Mouse (Mus musculus) right cerebral cortex, postnatal 10 days (tissue): ENCODE measurements around the gene Olfr545.

Experiments used
- DNase-seq, 2 experiments: peaks; one replicate each; pipeline ENCODE4 v3.0.0; 2021; ENCODE audit warnings: low spot score in 2 of 2

Olfr545 gene

DNA sequence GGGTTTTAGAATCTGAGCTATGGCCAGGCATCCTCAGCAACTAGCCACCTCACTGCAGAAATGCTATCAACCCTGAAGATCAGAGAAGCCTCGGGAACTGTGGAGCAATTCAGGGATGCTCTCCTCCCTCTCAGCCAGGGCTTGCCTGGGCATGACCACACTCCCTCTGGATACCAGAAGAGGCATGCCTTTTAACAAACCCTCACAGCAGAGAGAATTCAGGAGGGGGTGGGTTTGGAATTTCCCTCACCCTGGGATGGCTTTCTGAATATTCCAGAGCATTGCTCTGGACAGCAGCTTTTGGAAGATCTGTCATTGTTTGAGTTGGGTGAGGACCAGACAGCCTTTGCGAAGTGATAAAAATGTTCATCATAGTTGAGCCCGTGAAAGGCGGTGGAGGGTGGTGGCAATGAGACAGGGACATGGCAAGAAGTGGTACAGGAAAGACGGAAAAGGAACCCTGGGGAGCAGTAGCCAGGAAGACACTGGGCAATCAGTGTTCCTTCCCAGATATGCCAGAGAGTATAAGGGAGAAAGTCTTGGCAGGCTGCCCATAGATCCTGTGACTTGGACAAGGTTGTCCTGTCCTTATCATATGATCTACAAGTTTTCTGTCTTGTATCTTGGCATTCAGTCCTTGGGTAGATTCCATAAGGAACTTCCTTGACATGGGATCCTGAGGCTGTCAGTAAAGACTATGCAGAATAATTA is 19.9 kb downstream of the Olfr545 start:
- DNase-seq = no peak

DNA sequence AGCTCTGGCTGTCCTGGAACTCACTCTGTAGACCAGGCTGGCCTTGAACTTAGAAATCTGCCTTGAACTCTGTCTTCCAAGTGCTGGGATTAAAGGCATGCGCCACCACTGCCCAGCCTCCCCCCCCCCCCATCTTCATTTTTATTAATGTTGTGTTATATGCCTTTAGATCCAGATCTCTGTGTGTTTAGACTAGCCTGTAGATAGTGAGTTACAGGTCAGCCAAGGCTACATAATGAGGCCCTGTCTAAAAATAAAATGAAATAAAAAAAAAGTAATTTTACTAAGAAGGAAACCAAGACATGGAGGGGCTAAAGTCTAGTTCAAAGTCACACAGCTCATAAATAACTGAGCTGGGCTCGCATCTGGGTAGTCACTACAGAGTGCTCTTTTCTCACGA is 20.4 kb downstream of the Olfr545 start:
- DNase-seq = no peak

GRCm38 (mm10) chr7:102478425-102478824 is 20.9 kb downstream of the Olfr545 start:
- DNase-seq = no peak

GRCm38 (mm10) chr7:102477377-102477776 is 22.0 kb downstream of the Olfr545 start:
- no peak for DNase-seq

DNA sequence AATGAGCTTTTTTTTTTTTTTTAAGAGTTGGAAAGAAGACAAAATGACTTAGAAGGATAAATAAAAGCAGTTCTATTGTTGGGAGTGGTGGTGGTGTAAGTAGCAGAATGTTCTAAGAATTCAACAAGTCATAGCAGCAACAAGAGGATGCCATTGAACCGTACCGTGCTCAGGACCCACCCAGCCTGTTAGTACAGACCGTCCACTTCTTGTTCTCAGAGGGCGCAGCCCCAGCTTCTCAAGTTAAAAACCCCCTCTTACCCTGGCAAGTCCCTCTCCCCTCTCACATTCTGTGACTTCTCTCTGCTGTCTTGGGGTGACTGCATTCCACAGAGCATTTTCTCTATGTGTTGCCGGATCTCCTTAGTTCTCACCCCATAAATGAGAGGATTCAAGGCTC is 22.8 kb downstream of the Olfr545 start:
- DNase-seq = no peak

DNA sequence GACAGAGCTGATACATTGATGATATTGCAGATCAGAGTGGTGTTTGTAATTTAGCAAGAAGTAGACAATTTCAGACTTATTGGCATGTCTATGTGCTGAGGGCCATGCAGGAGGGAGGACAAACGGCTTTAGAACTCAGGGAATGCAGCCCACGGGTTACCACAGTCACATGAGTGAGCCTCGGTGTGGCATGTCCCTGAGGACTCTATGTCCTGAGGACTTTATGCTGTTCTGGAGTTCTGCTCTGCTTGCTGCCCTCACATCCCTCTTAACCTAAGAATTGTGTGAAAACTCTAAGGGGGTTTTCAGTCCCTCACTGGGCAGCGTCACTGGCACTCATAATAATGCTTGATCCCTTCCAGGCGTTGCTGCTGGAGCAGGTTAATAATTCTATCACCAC is 26.7 kb downstream of the Olfr545 start:
- DNase-seq = no peak

- no peak for DNase-seq
Observed at GRCm38 (mm10) chr7:102467566-102467965, 31.8 kb downstream of the Olfr545 start.

- no peak for DNase-seq
Observed at GRCm38 (mm10) chr7:102458618-102459380, 40.6 kb downstream of the Olfr545 start.

DNA sequence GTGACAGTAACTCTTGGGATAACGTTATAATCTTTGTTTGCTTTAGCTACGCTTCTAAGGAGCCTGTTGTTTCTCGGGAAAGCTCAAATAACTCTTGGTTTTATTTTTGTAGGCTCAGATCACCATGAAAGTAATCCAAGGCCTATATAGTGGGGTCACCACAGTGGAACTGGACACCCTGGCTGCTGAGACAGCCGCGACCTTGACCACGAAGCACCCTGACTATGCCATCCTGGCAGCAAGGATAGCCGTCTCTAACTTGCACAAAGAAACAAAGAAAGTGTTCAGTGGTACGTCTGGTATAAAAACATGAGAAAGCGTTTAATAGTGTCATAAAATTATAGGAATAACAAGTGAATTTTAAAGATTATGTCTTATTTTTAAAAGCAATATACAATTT is 52.9 kb downstream of the Olfr545 start:
- no peak for DNase-seq

GRCm38 (mm10) chr7:102444301-102444700 is 55.1 kb downstream of the Olfr545 start:
- no peak for DNase-seq

DNA sequence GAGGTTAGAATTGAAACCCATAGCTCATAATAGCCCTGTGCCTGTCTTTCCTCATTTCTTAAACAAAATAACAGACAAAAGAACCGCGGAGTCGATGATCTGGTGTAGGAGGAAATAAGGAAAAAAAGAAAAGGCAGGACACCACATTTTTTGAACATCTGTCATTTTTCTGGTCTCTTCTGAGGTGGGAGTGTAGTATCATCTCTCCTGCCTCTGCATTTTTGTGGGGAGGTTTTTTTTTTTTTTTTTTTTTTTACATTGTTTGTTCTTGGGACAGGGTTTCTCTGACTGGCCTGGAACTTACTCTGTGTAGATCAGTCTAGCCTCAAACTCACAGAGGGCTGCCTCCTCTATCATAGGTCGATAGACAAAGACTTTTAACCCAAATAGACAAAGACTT is 56.9 kb downstream of the Olfr545 start:
- DNase-seq = no peak

- DNase-seq = peak; percentile 98
Observed at GRCm38 (mm10) chr7:102441657-102442391, 57.5 kb downstream of the Olfr545 start, which contains the start of gene Rrm1. Gene Rrm1 (plus strand): TSS chr7:102441695.
